Mouse (Mus musculus) small intestine, adult 2 months (tissue): Measurements from ENCODE around the gene Dok1.

Experiments used
- CTCF ChIP-seq: fragments of 200-500 bp; IDR thresholded peaks from 2 replicates; pipeline ENCODE4 v1.5.1; 2012; ENCODE audit warnings: low read depth, mild to moderate bottlenecking, control low read depth, inconsistent platforms, low read length, moderate library complexity, mixed read lengths; ENCODE audit not compliant: insufficient replicate concordance, insufficient read length; ENCODE audit errors: extremely low read depth
- POLR2A ChIP-seq: fragments of 200-500 bp; IDR thresholded peaks from 2 replicates; pipeline ENCODE4 v1.6.1; 2012; ENCODE audit warnings: low read depth, mild to moderate bottlenecking, control low read depth, inconsistent platforms, low read length, moderate library complexity

DNA sequence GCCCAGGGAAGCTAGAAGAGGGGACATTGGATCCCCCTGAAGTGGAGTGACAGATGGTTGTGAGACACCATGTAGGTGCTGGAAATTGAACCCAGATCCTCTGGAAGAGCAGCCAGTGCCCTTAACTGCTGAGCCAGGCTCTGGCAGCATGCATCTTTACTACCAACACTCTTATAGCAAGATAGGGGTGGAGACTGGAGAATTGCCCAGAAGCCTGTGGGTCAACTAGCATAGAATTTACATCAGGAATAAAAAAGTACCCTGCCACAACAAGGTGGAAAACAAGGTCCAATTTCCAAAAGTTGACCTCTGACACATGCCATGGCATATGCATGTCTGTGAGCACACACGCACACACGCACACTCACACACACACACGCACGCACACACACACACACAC lies 8.1 kb downstream of the Dok1 start:
- no peak for TF ChIP-seq CTCF
- TF ChIP-seq POLR2A, result no peak
